Mouse (Mus musculus) cerebellum, adult 11-12 months (tissue): Measurements from ENCODE around the gene S1pr3.

ENCODE experiments used
- DNase-seq: peaks from one replicate; pipeline ENCODE4 v3.0.0; 2022

The S1pr3 gene

GRCm38 (mm10) chr13:51407541-51408217 lies 760 bp upstream of the S1pr3 start:
- no peak for DNase-seq

DNA sequence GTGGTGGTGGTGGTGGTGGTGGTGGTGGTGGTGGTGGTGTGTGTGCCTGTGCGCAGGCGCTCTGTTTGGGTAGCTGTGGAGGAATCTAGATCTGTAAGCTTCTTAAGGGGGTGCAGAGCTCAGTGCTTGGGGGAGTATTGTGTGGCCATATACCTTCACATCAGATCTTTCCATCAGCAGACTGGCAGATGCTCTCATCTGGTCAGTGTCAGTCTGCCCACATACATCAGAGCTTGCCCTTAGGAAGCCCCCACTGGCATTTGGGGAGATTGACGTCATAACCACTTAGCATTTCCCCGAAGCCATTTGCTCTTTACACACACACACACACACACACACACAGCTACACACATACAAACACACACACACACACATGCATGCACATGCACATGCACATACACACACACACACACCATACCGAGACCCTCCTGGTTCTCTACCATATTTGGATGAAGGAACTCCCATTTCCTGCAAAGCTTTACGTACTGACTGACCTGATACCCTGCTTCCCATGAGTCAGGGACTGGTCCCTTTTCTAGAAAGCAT lies 1.6 kb downstream of the S1pr3 start:
- no peak for DNase-seq

DNA sequence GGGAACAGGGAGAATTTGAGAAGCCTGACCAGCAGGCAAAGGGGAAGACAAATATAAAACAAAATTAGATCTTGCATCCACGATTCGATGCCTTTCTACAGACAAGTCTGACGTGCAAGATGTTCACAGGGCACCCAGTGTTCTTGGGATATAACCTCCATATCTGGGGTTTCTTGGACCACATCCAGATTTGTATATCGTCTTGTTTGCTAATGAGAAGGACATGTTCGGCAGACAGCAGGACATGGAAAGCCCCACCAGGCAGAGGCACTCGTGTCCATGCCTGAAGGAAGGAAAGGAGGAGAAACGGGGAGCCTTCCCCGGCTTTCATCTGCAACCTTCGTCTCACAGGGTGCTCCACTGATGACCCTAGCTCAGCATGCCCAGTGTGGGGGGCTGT lies 2.8 kb downstream of the S1pr3 start:
- no peak for DNase-seq

DNA sequence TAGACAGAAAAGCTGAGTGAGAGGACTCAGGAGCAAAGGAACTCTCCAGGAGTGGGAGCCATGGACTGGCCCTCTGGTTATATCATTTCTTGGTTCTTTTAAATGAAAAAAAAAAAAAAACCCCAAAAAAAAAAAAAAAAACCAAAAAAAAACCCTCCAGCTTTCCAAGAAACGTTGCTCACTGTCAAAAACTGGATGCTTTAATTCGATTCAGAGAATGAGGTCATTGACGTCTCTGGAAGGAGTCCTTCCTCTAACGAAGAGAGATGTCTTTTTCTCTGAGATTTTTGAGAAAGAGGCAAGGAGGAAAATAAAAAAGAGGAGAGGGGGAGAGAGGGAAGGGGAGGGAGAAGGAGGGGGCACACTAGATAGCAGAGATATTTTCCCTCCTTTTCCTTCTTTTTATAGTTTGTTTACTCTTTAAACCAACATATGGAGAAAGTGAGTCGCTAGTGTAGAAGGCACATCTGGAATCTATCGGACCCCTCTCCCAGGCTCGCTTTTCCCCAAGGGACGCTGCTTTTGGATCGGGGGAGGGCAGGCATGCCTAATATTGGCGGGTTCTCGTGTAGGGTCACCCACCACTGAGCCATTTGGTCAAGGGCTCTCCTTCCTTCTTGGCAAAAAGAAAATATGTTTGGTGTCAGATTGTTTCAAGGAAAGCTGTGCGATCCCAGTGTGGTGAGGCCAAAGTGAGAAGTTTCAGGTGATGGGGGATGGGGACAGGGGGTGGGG lies 3.4 kb downstream of the S1pr3 start:
- no peak for DNase-seq

- DNase-seq, result no peak
Measured at GRCm38 (mm10) chr13:51413461-51413860, 5.0 kb downstream of the S1pr3 start.

DNA sequence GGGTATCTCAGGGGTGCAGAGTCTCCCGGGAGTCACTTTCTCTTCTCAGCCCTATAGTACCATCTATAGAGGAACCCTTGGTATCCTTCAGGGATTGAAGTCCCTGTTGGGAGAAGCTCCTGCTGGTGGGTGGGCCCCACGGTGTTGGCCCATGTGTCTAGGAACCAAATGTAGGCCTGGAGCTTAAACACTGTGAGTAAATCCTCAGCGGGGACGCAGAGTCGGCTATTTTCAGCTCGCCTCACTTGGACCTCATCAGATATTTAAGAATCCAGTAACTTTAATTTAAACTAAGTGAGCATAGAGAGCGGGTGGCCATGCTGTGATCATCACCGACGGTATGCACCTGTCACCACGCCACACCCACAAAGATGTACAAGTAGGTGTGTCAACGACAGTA lies 8.3 kb downstream of the S1pr3 start:
- no peak for DNase-seq

DNA sequence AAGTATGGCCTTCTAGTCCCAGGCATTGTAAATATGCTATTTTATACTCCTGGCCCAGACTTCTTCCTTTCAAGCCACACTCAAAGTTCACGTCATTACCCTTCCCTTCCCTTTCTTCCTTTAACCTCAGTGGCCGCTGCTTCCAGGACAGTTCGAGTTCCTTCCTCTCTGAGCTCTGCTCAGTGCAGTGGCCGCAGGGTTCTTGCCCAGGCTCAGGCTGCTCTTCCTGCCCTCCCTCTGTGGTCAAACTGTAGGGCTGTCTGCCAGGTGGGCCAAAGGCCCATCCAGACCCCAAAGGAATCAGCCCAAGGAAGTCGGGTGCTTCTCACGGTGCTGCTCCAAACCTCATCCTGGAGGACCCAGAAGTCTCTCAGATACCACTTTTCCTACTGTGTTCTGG lies 9.4 kb downstream of the S1pr3 start:
- no peak for DNase-seq

DNA sequence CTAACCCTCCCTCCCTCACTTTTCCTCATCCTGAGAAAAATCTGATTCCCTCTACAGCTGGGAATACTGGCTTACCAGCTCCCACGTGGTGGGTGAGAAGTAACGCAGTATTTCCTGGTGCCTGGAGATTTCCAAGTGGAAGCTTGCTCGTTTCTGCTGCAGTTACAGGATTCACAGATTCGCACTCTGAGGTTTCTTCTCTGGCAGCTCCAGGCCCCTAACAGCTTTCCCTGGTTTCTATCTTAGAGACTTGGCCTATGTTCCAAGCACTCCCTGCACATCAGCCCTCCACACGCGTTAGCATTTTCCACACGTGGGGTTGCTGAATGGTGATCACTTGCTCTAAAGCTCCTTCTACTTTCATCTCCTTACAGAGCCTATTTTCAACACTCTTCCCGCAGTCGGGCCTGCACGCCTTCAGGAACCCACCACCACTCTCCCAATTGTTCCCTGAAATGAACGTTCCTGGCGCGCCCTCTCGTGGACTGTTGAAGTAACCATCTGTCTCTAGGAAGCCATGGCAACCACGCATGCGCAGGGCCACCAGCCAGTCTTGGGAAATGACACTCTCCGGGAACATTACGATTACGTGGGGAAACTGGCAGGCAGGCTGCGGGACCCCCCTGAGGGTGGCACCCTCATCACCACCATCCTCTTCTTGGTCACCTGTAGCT lies 10.0 kb downstream of the S1pr3 start:
- DNase-seq, result peak; percentile 75

- no peak for DNase-seq
Measured at GRCm38 (mm10) chr13:51418942-51419451, 10.6 kb downstream of the S1pr3 start.

- DNase-seq, result no peak
Measured at GRCm38 (mm10) chr13:51419501-51419900, 11.1 kb downstream of the S1pr3 start.

GRCm38 (mm10) chr13:51420861-51421260 lies 12.4 kb downstream of the S1pr3 start:
- no peak for DNase-seq

DNA sequence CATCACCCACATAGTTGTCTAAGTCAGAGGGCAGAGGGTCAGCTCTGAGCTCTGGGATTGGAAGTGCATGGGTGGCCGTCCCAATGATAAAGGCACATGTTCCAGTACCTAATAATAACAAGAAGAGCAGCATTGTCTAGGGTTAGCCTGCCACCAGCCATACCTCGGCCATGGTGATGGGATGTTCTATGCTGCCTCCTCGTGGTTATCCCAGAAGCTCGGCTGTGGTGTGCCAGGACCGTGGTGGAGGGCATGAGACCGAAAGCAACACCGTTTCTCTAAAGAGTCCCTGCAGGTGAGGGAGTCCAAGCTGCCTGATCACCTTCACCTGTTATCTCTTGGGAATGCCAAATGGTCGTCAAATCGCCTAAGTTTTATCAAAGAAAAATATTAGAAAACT lies 15.2 kb downstream of the S1pr3 start:
- no peak for DNase-seq

- DNase-seq, result no peak
Measured at GRCm38 (mm10) chr13:51424647-51425046, 16.2 kb downstream of the S1pr3 start.

- no peak for DNase-seq
Measured at GRCm38 (mm10) chr13:51425662-51426443, 17.4 kb downstream of the S1pr3 start.

GRCm38 (mm10) chr13:51433371-51433770 lies 24.9 kb downstream of the S1pr3 start:
- DNase-seq, result no peak

- DNase-seq, result no peak
Measured at GRCm38 (mm10) chr13:51434460-51434859, 26.0 kb downstream of the S1pr3 start.

GRCm38 (mm10) chr13:51435146-51435545 lies 26.7 kb downstream of the S1pr3 start:
- DNase-seq, result no peak

DNA sequence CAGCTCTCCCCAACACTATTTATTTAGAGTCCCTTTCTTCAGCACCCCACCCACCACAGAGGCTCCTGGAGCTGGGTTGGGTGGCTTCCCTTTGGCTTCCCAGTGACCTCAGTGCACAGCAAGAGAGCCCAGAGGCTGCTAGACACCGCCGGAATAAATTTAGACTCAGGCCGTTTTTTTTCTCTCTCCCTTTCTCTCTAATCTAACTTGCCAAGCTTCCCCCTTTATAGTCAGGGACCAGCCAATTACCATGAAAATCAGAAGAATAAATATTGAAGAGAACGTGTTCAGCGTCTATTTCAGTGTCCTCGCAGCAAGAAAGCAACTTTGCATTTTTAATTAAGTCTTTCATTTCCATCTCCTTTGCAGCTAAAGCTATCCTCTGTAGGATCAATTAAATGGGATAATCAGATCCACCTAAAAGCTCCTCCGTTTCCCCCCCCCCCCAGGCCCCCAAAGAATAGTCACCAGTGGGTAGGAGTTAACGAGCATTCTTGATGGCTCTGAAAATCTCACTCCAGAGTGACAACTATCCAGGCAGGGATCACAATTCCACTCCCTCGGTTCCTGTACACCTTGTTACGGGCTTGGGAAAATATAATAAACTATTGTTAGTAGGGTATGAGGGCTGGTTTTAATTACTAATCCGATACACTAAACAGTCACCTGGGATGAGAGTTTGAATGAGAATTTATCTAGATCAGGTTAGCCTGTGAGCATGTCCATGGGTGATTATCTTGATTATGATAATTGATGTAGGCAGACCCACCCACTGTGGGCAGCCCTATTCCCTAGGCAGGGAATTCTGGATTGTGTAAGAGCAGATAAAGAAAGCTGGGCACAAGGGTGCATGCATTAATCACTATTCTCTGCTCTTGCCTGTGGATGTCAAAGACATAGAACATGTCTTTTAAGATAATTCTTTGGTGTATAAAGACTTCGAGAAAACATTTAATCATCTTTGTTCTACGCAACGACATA lies 29.0 kb downstream of the S1pr3 start:
- DNase-seq, result no peak

DNA sequence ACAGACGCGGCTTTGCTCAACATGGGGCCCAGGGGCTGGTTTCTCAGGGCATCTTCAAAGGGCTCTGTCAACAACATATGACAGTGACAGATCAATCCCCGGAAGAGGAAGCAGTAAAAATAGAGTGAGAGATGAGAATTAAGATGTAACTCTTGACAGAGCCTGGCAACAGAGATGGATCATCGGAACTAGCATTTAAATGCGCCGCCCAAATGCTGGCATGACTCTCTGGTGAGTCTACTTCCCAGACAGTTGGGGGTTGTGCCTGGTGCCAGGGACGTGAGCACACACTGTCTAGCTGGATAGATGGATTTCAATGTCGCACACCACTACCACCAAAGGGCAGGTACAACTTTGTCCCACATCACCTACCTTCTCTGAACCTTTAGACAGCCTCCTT lies 34.5 kb downstream of the S1pr3 start:
- no peak for DNase-seq

DNA sequence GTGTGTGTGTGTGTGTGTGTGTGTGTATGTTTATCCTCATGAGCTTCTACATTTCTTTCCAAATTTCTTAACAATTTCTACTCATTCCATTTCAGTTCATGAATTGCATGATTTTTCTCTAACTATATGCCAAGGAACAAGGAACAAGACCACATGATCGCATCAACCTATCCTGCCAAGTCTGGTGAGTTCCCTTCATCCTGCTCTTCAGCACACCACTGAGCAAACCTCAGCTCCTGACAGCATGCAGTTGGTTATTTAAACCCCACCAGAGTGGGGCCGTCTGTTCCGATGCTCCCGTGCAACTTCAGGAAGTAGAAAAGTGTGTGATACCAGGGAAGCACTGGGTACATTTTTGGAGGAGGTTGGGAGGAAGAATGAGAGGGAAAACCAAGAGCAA lies 38.1 kb downstream of the S1pr3 start:
- no peak for DNase-seq

- no peak for DNase-seq
Measured at GRCm38 (mm10) chr13:51456190-51456878, 47.9 kb downstream of the S1pr3 start.
